In genomic region chr10:28128011-28128410, GRCm38 (mm10) we compare ENCODE assay signal across 15 mouse cellular contexts. TPM values are rescaled to one million over a fixed set of nuclear protein-coding genes. Genes with fewer than 3 reads are reported as not detected.
DNase-seq lines count a peak whose midpoint lies in the region; ATAC-seq and TF ChIP-seq lines count a peak whose summit lies in the region.
"Had no signal": no experiment of that assay in that cellular context is flagged by ENCODE, and none has a peak within 500 bp of the region (broad histone marks: within the 10 kb centered on the region; RNA-seq: fewer than 3 reads in every experiment).

No protein-coding gene starts in this region.

- no peak overlapping the region for H3K9ac ChIP-seq in heart, embryonic 16.5 days (ENCODE audit: low read length)
- H3K9ac ChIP-seq in forebrain, postnatal 0 days: no peak overlapping the region
- H3K9ac ChIP-seq: limb, embryonic 13.5 days had no signal

- no peak for TF ChIP-seq CTCF in forebrain, postnatal 0 days (IDR thresholded peaks at IDR 0.05; ENCODE audit: low read depth)

- no peak overlapping the region; the same call in 1 of the 2 replicates for H3K4me2 ChIP-seq in heart, embryonic 16.5 days (ENCODE audit: low read depth, low read length)
- H3K4me2 ChIP-seq in forebrain, postnatal 0 days (ENCODE audit: low read depth): no peak overlapping the region
- H3K4me2 ChIP-seq: limb, embryonic 13.5 days had no signal

- H3K9me3 ChIP-seq in heart, embryonic 16.5 days (replicated peaks; ENCODE audit: control insufficient read depth, low read length): no peaks in the 10 kb centered on the region
- H3K9me3 ChIP-seq in forebrain, postnatal 0 days (ENCODE audit: low read length): no peaks in the 10 kb centered on the region
- H3K9me3 ChIP-seq: limb, embryonic 13.5 days had no signal

- H3K36me3 ChIP-seq in heart, embryonic 16.5 days (ENCODE audit: control insufficient read depth, insufficient read depth): no peaks in the 10 kb centered on the region
- no peaks in the 10 kb centered on the region for H3K36me3 ChIP-seq in forebrain, postnatal 0 days (ENCODE audit: insufficient read depth)
- H3K36me3 ChIP-seq: limb, embryonic 13.5 days had no signal

- WGBS in heart, embryonic 16.5 days: 73% methylated on average over 5 of the region's 5 CpGs
- 57% methylated on average over 5 of the region's 5 CpGs for WGBS in forebrain, postnatal 0 days

- H3K27me3 ChIP-seq in heart, embryonic 16.5 days (ENCODE audit: control insufficient read depth, insufficient read depth, low read length): no peaks in the 10 kb centered on the region
- H3K27me3 ChIP-seq in forebrain, postnatal 0 days (ENCODE audit: insufficient read depth, low read length): no peaks in the 10 kb centered on the region
- H3K27me3 ChIP-seq: CH12.LX; limb, embryonic 13.5 days; Patski had no signal

- H3K4me1 ChIP-seq in heart, embryonic 16.5 days (ENCODE audit: control insufficient read depth, insufficient read depth, low read length): peaks cover 29% of the 10 kb centered on the region
- no peaks in the 10 kb centered on the region for H3K4me1 ChIP-seq in forebrain, postnatal 0 days (ENCODE audit: insufficient read depth)

- no peak overlapping the region for H3K4me3 ChIP-seq in heart, embryonic 16.5 days (ENCODE audit: low read length)
- no peak overlapping the region for H3K4me3 ChIP-seq in forebrain, postnatal 0 days (ENCODE audit: low read depth, low read length)
- H3K4me3 ChIP-seq: limb, embryonic 13.5 days; myocyte had no signal

- peak overlapping the region; percentile 72 for H3K27ac ChIP-seq in heart, embryonic 16.5 days (ENCODE audit: low read length)
- H3K27ac ChIP-seq in forebrain, postnatal 0 days (ENCODE audit: low read depth, low read length): peak overlapping the region; percentile 42; the same call in 1 of the 2 replicates
- H3K27ac ChIP-seq: limb, embryonic 13.5 days had no signal

- no peak for DNase-seq in heart, adult 11 months
- peak; percentile 55 for DNase-seq in forebrain, postnatal 0 days
- DNase-seq in layer of hippocampus, adult 18-20 months (ENCODE audit: low spot score in 2 of 2): peak; percentile 76 to 83
- DNase-seq in right cerebral cortex, postnatal 10 days (ENCODE audit: low spot score in 2 of 2): peak; percentile 65 to 72
- no peak for DNase-seq in adrenal gland, adult (ENCODE audit: inconsistent age in 2 of 2, low spot score in 1 of 2)
- DNase-seq in ovary, postnatal 10 days (ENCODE audit: low spot score): no peak
- DNase-seq: adrenal gland, postnatal 10 days; kidney, postnatal 10 days; lung, adult 18-20 months; thymus, postnatal 4 days had no signal

- ATAC-seq in heart, embryonic 16.5 days (replicated peaks; ENCODE audit: extremely low read depth, insufficient read depth, low FRiP score): no peak
- ATAC-seq in forebrain, postnatal 0 days: peak; percentile 84
- ATAC-seq: Patski had no signal

RNA-seq across cellular contexts. Expression of gene Ptprk, which starts 53.4 kb away (rescaled TPM):
- 40.1 and 42.5 TPM in 2 replicates for polyA plus RNA-seq in heart, embryonic 16.5 days (2015; fragmentation: Nextera tagmentation; extraction: Ambion mirVana)
- total RNA-seq in forebrain, postnatal 0 days (2014; rRNA removed): 66.8 and 96.9 TPM in 2 replicates
- polyA plus RNA-seq in forebrain, postnatal 0 days (2015; fragmentation: Nextera tagmentation; extraction: Ambion mirVana): 27.1 and 43.0 TPM in 2 replicates
- 10 to 100 TPM; 46.8 to 50.1 TPM for total RNA-seq in layer of hippocampus, adult 18-20 months (2021)
- total RNA-seq: CH12.LX had no signal

Comparison
In these comparisons a context has a peak if more than half of its experiments do, and no peak if none do; other contexts are left out.
1. DNase-seq: peak in forebrain, postnatal 0 days (single experiment), layer of hippocampus, adult 18-20 months (2 of 2) and right cerebral cortex, postnatal 10 days (2 of 2); none in heart, adult 11 months (single experiment), adrenal gland, adult (0 of 2) and ovary, postnatal 10 days (single experiment).